Mouse (Mus musculus) liver, postnatal 0 days (tissue): ENCODE results near the gene Ubr3. TPM values are rescaled to one million over a fixed set of nuclear protein-coding genes. Genes with fewer than 3 reads are reported as not detected.

Experiments used
- ATAC-seq: fragments of 200-750 bp; cut with Nextera tagmentation; 2 replicates; pipeline ENCODE4 v1.8.0; 2017; ENCODE audit warnings: mild to moderate bottlenecking, moderate library complexity
- DNase-seq: peaks from one replicate; pipeline ENCODE4 v3.0.0-alpha.2; 2016
- H3K27ac ChIP-seq: fragments of 300-500 bp; sonication (generic); 2 replicates; pipeline ENCODE4 v1.5.1; 2014; ENCODE audit warnings: antibody characterized with exemption, moderate library complexity, mild to moderate bottlenecking, low read depth
- H3K27me3 ChIP-seq: fragments of 300-500 bp; sonication (generic); 2 replicates; pipeline ENCODE4 v1.6.1; 2014; ENCODE audit warnings: low read length, control low read depth, mixed read lengths; ENCODE audit not compliant: insufficient read depth
- H3K36me3 ChIP-seq: fragments of 300-500 bp; sonication (generic); replicated peaks from 2 replicates; pipeline ENCODE4 v1.6.1; 2014; ENCODE audit warnings: mild to moderate bottlenecking, control low read depth, low read length, moderate library complexity, mixed read lengths; ENCODE audit not compliant: insufficient read depth
- H3K4me1 ChIP-seq: fragments of 300-500 bp; sonication (generic); 2 replicates; pipeline ENCODE4 v1.6.1; 2014; ENCODE audit warnings: antibody characterized with exemption, mild to moderate bottlenecking, control low read depth; ENCODE audit not compliant: insufficient read depth
- H3K4me2 ChIP-seq: fragments of 300-500 bp; sonication (generic); 2 replicates; pipeline ENCODE4 v1.6.1; 2014; ENCODE audit warnings: low read depth, mild to moderate bottlenecking, low read length, moderate library complexity, mixed read lengths
- H3K4me3 ChIP-seq: fragments of 300-500 bp; sonication (generic); 2 replicates; pipeline ENCODE4 v1.5.1; 2014; ENCODE audit warnings: low read depth, low read length
- H3K9ac ChIP-seq: fragments of 300-500 bp; sonication (generic); replicated peaks from 2 replicates; pipeline ENCODE4 v1.6.1; 2014; ENCODE audit warnings: mild to moderate bottlenecking, moderate library complexity
- H3K9me3 ChIP-seq: fragments of 300-500 bp; sonication (generic); 2 replicates; pipeline ENCODE4 v1.6.1; 2016; ENCODE audit warnings: mild to moderate bottlenecking, control low read depth, low read length, mixed read lengths
- CTCF ChIP-seq: sonication (generic); IDR thresholded peaks from 2 replicates; pipeline ENCODE4 v1.5.1; 2016; ENCODE audit warnings: antibody characterized with exemption, low read depth
- EP300 ChIP-seq: IDR thresholded peaks from 2 replicates; pipeline ENCODE4 v1.6.1; 2016; ENCODE audit warnings: antibody characterized with exemption, low read depth, mild to moderate bottlenecking
- WGBS: fragments of 180-500 bp; shearing (Covaris S2); extraction: QIAGEN DNeasy Blood & Tissue Kit; methylation state at CpG from one replicate; pipeline ENCODE4 v1.1.7; 2014; ENCODE audit not compliant: insufficient replicate concordance; 5-methylcytosine and 5-hydroxymethylcytosine counted together
- polyA plus RNA-seq: library from polyadenylated mRNA; unstranded; fragments of >200 nt; fragmentation: Nextera tagmentation; extraction: Ambion mirVana; gene quantifications from 2 replicates; pipeline ENCODE4 v1.2.1, GENCODE M21; 2015

Ubr3 gene
- 5.7 and 6.0 TPM in 2 replicates for polyA plus RNA-seq

GRCm38 (mm10) chr2:69897039-69897617 lies at the start of gene Ubr3:
Gene Ubr3 (plus strand): TSS chr2:69897246.
- Histone ChIP-seq H3K27me3 (no peaks in the 10 kb centered on the region), H3K9ac (peak within 1 kb of the TSS; percentile 100), H3K4me2 (peak within 1 kb of the TSS; percentile 98), H3K36me3 (no peaks in the 10 kb centered on the region), H3K4me1 (peaks cover 5% of the 10 kb centered on the region; the same call in 1 of the 2 replicates), H3K9me3 (no peaks in the 10 kb centered on the region), H3K4me3 (peak within 1 kb of the TSS; percentile 99), H3K27ac (peak within 1 kb of the TSS; percentile 97)
- peak; percentile 99 for DNase-seq
- no peak for TF ChIP-seq CTCF
- TF ChIP-seq EP300 = peak; percentile 61; the same call in 1 of the 2 replicates
- WGBS = 1% methylated on average over 40 of the region's 65 CpGs
- peak; percentile 99 for ATAC-seq

- TF ChIP-seq EP300 (no peak), CTCF (no peak)
- no peaks in the 10 kb centered on the region for H3K36me3 ChIP-seq
- no peak for DNase-seq
- no peak overlapping the region for H3K4me2 ChIP-seq
- no peak overlapping the region for H3K9ac ChIP-seq
- H3K27ac ChIP-seq = no peak overlapping the region
- WGBS = 70% methylated on average over 6 of the region's 6 CpGs
- H3K27me3 ChIP-seq = no peaks in the 10 kb centered on the region
- no peaks in the 10 kb centered on the region for H3K9me3 ChIP-seq
- no peak for ATAC-seq
- H3K4me3 ChIP-seq = no peak overlapping the region
- 0 out of 2 replicates have a peak, but pooled peaks cover 3% of the 10 kb centered on the region for H3K4me1 ChIP-seq
Measured at GRCm38 (mm10) chr2:69849215-69849614, 47.8 kb upstream of the Ubr3 start.

- H3K9me3 ChIP-seq = no peaks in the 10 kb centered on the region
- ATAC-seq (peak; percentile 68), DNase-seq (peak; percentile 37)
- H3K4me2 ChIP-seq = no peak overlapping the region
- no peak overlapping the region for H3K27ac ChIP-seq
- no peak overlapping the region for H3K9ac ChIP-seq
- WGBS = 66% methylated on average over 2 of the region's 2 CpGs
- no peaks in the 10 kb centered on the region for H3K27me3 ChIP-seq
- H3K36me3 ChIP-seq = no peaks in the 10 kb centered on the region
- no peak overlapping the region for H3K4me3 ChIP-seq
- TF ChIP-seq EP300 = no peak
- peak; percentile 65 for TF ChIP-seq CTCF
- peaks cover 7% of the 10 kb centered on the region; the same call in 1 of the 2 replicates for H3K4me1 ChIP-seq
Measured at GRCm38 (mm10) chr2:69851427-69852058, 45.5 kb upstream of the Ubr3 start.

GRCm38 (mm10) chr2:69856392-69856791 lies 40.7 kb upstream of the Ubr3 start:
- H3K27ac ChIP-seq = no peak overlapping the region
- WGBS = 19% methylated on average over 8 of the region's 8 CpGs

GRCm38 (mm10) chr2:69857882-69858281 lies 39.2 kb upstream of the Ubr3 start:
- H3K4me2 ChIP-seq = no peak overlapping the region
- no peaks in the 10 kb centered on the region for H3K27me3 ChIP-seq
- H3K27ac ChIP-seq = no peak overlapping the region
- no peaks in the 10 kb centered on the region for H3K36me3 ChIP-seq
- no peaks in the 10 kb centered on the region for H3K9me3 ChIP-seq
- 76% methylated on average over 1 of the region's 1 CpGs for WGBS
- H3K4me3 ChIP-seq = no peak overlapping the region
- peaks cover 12% of the 10 kb centered on the region for H3K4me1 ChIP-seq
- TF ChIP-seq EP300 = no peak
- TF ChIP-seq CTCF = peak; percentile 58
- no peak for ATAC-seq
- DNase-seq = no peak
- H3K9ac ChIP-seq = no peak overlapping the region

More at GRCm38 (mm10) chr2:69856392-69856791, 40.7 kb upstream of the Ubr3 start:
- TF ChIP-seq EP300 (no peak), CTCF (peak; percentile 54)
- H3K4me2 ChIP-seq = no peak overlapping the region
- H3K27me3 ChIP-seq = no peaks in the 10 kb centered on the region
- H3K4me1 ChIP-seq = peaks cover 8% of the 10 kb centered on the region
- peak; percentile 51 for DNase-seq
- H3K9me3 ChIP-seq = no peaks in the 10 kb centered on the region
- no peaks in the 10 kb centered on the region for H3K36me3 ChIP-seq
- H3K4me3 ChIP-seq = no peak overlapping the region
- H3K9ac ChIP-seq = no peak overlapping the region
- no peak for ATAC-seq

GRCm38 (mm10) chr2:69860972-69861452 lies 36.0 kb upstream of the Ubr3 start:
- peak overlapping the region; percentile 90 for H3K4me2 ChIP-seq
- peak overlapping the region; percentile 100 for H3K9ac ChIP-seq
- DNase-seq (peak; percentile 46), ATAC-seq (peak; percentile 54)
- H3K27me3 ChIP-seq = no peaks in the 10 kb centered on the region
- H3K36me3 ChIP-seq = peaks cover 7% of the 10 kb centered on the region
- H3K27ac ChIP-seq = peak overlapping the region; percentile 96
- WGBS = 5% methylated on average over 13 of the region's 13 CpGs
- no peak for TF ChIP-seq CTCF
- no peak for TF ChIP-seq EP300
- no peaks in the 10 kb centered on the region for H3K9me3 ChIP-seq
- peaks cover 11% of the 10 kb centered on the region for H3K4me1 ChIP-seq
- H3K4me3 ChIP-seq = peak overlapping the region; percentile 99
